Mouse (Mus musculus) hindbrain, embryonic 15.5 days (tissue): Measurements from ENCODE around the gene Rpn1. TPM values are rescaled to one million over a fixed set of nuclear protein-coding genes. Genes with fewer than 3 reads are reported as not detected.

Experiments used
- ATAC-seq: fragments of 200-750 bp; cut with Nextera tagmentation; 2 replicates; pipeline ENCODE4 v1.8.0; 2017; ENCODE audit warnings: low read depth, moderate number of reproducible peaks, moderate TSS enrichment; ENCODE audit not compliant: low FRiP score
- H3K27ac ChIP-seq: fragments of 300-500 bp; sonication (generic); replicated peaks from 2 replicates; pipeline ENCODE4 v1.5.1; 2015; ENCODE audit warnings: mild to moderate bottlenecking, inconsistent platforms
- H3K27me3 ChIP-seq: fragments of 300-500 bp; sonication (generic); 2 replicates; pipeline ENCODE4 v1.6.1; 2015; ENCODE audit warnings: control low read depth, inconsistent platforms
- H3K36me3 ChIP-seq: fragments of 300-500 bp; sonication (generic); 2 replicates; pipeline ENCODE4 v1.6.1; 2015; ENCODE audit warnings: control low read depth, inconsistent platforms
- H3K4me1 ChIP-seq: fragments of 300-500 bp; sonication (generic); replicated peaks from 2 replicates; pipeline ENCODE4 v1.6.1; 2015; ENCODE audit warnings: control low read depth, inconsistent platforms
- H3K4me2 ChIP-seq: fragments of 300-500 bp; sonication (generic); 2 replicates; pipeline ENCODE4 v1.6.1; 2015; ENCODE audit warnings: moderate library complexity, mild to moderate bottlenecking, inconsistent platforms
- H3K4me3 ChIP-seq: fragments of 300-500 bp; sonication (generic); 2 replicates; pipeline ENCODE4 v1.5.1; 2015; ENCODE audit warnings: mild to moderate bottlenecking, inconsistent platforms
- H3K9ac ChIP-seq: fragments of 300-500 bp; sonication (generic); 2 replicates; pipeline ENCODE4 v1.6.1; 2015; ENCODE audit warnings: inconsistent platforms
- H3K9me3 ChIP-seq: fragments of 300-500 bp; sonication (generic); 2 replicates; pipeline ENCODE4 v1.6.1; 2016; ENCODE audit warnings: control low read depth, inconsistent platforms
- whole genome bisulfite sequencing: fragments of 180-500 bp; shearing (Covaris S2); methylation state at CpG from one replicate; pipeline ENCODE4 v1.1.7; 2015; 5-methylcytosine and 5-hydroxymethylcytosine counted together
- polyA plus RNA-seq: library from polyadenylated mRNA; unstranded; fragments of >200 nt; fragmentation: Nextera tagmentation; extraction: Ambion mirVana; gene quantifications from 2 replicates; pipeline ENCODE4 v1.2.1, GENCODE M21; 2015

The Rpn1 gene
- polyA plus RNA-seq, 1 experiment from 2014 or later: 305 TPM

DNA sequence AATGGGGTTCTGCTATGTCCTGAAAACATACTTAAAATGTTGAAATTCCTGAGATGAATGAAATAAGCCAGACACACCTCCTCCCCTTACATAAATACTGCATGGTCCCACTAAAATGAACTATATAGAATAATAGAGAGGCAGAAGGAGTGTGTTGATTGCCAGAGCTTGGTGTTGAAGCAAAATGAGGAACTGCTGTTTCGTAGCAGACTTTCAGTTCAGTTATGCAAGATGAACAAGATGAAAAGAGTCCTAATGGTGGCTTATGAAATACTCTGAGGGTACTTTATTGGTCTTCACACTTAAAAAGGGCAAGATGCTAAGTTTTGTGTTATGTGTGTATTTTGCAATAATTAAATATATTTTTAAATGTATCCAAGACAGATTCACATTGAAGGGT is 15.5 kb upstream of the Rpn1 start:
- H3K36me3 ChIP-seq: no peaks in the 10 kb centered on the region
- peaks cover 11% of the 10 kb centered on the region; the same call in 1 of the 2 replicates for H3K27me3 ChIP-seq
- ATAC-seq: no peak
- H3K4me3 ChIP-seq: no peak overlapping the region
- no peak overlapping the region for H3K4me2 ChIP-seq
- no peak overlapping the region for H3K9ac ChIP-seq
- no peak overlapping the region for H3K27ac ChIP-seq
- WGBS: 83% methylated on average over 1 of the region's 1 CpGs
- H3K9me3 ChIP-seq: no peaks in the 10 kb centered on the region
- no peaks in the 10 kb centered on the region for H3K4me1 ChIP-seq

GRCm38 (mm10) chr6:88070468-88070867 is 13.8 kb upstream of the Rpn1 start:
- peaks cover 11% of the 10 kb centered on the region; the same call in 1 of the 2 replicates for H3K27me3 ChIP-seq
- no peak overlapping the region for H3K9ac ChIP-seq
- H3K4me3 ChIP-seq: no peak overlapping the region
- no peaks in the 10 kb centered on the region for H3K36me3 ChIP-seq
- no peaks in the 10 kb centered on the region for H3K9me3 ChIP-seq
- no peak for ATAC-seq
- H3K4me2 ChIP-seq: no peak overlapping the region
- H3K4me1 ChIP-seq: peaks cover 1% of the 10 kb centered on the region
- WGBS: 80% methylated on average over 6 of the region's 6 CpGs
- H3K27ac ChIP-seq: no peak overlapping the region

DNA sequence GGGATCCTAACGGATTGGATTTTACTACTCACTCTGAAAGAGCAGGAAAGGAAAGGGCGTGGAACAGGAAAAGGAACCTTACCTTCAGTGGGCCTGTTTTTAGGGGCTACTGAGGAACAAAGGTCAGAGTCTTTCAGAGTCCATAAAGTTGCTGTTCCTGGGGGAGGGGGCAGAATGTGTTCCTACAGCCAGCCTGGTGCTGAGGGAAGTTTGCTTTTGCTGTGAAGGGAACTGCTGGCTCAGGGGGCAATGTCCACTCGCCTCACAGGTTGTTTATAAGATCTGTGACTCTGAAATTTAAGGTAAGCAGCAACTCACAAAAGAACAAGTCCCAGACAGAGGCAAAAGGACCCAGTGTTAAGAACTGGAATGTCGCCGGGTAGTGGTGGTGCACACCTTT is 13.1 kb upstream of the Rpn1 start:
- no peaks in the 10 kb centered on the region for H3K9me3 ChIP-seq
- H3K27me3 ChIP-seq: peaks cover 11% of the 10 kb centered on the region; the same call in 1 of the 2 replicates
- H3K4me1 ChIP-seq: peaks cover 6% of the 10 kb centered on the region
- H3K4me3 ChIP-seq: no peak overlapping the region
- ATAC-seq: no peak
- no peak overlapping the region for H3K4me2 ChIP-seq
- no peaks in the 10 kb centered on the region for H3K36me3 ChIP-seq
- H3K9ac ChIP-seq: no peak overlapping the region
- no peak overlapping the region for H3K27ac ChIP-seq
- 79% methylated on average over 5 of the region's 5 CpGs for WGBS

- peak overlapping the region; percentile 86 for H3K4me2 ChIP-seq
- ATAC-seq: peak; percentile 98
- peaks cover 9% of the 10 kb centered on the region; the same call in 1 of the 2 replicates for H3K27me3 ChIP-seq
- no peaks in the 10 kb centered on the region for H3K9me3 ChIP-seq
- WGBS: 4% methylated on average over 32 of the region's 32 CpGs
- peak overlapping the region; percentile 93 for H3K27ac ChIP-seq
- H3K36me3 ChIP-seq: no peaks in the 10 kb centered on the region
- H3K4me3 ChIP-seq: peak overlapping the region; percentile 50
- H3K9ac ChIP-seq: peak overlapping the region; percentile 65
- peaks cover 6% of the 10 kb centered on the region for H3K4me1 ChIP-seq
These were observed 9.3 kb upstream of the Rpn1 start for GRCm38 (mm10) chr6:88074752-88075554.

DNA sequence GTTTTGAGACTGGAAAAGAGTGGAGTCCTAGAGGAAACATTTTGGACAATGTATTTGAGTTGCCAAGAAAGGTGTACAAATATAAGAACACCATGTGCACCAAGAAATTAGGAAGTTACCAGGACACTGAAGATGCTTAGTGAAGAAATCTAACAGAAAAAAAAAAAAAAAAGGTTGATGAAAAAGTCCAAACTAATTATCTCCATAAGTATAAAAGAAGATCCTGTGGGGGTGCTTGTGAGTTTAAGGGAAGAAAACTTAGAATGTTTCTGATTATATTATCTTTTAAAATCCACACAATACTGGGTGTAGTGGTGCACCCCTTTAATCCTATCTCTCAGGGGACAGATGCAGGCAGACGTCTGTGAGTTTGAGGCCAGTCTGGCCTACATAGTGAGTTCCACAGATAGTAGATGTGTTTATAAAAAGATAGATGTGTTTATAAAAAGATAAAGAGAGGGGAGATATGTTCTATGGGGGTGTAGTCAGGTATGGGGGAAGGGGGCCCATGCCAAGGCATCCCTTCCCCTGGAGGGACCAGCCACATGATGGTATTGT is 8.2 kb upstream of the Rpn1 start:
- ATAC-seq: no peak
- Histone ChIP-seq H3K36me3 (no peaks in the 10 kb centered on the region), H3K4me2 (peak overlapping the region; percentile 86), H3K4me3 (no peak overlapping the region), H3K9me3 (no peaks in the 10 kb centered on the region), H3K27ac (no peak overlapping the region), H3K9ac (no peak overlapping the region), H3K4me1 (peaks cover 6% of the 10 kb centered on the region), H3K27me3 (0 out of 2 replicates have a peak, but pooled peaks cover 8% of the 10 kb centered on the region)
- 91% methylated on average over 1 of the region's 1 CpGs for WGBS

- 90% methylated on average over 7 of the region's 7 CpGs for WGBS
- no peak for ATAC-seq
- H3K4me1 ChIP-seq: peaks cover 25% of the 10 kb centered on the region
These were observed 1.2 kb upstream of the Rpn1 start for GRCm38 (mm10) chr6:88083095-88083494.

GRCm38 (mm10) chr6:88083672-88084071 is 610 bp upstream of the Rpn1 start:
- H3K27me3 ChIP-seq: 0 out of 2 replicates have a peak, but pooled peaks cover 2% of the 10 kb centered on the region
- peak; percentile 10; the same call in 1 of the 2 replicates for ATAC-seq
- H3K27ac ChIP-seq: no peak overlapping the region
- H3K4me2 ChIP-seq: peak overlapping the region; percentile 94
- peaks cover 25% of the 10 kb centered on the region for H3K4me1 ChIP-seq
- H3K4me3 ChIP-seq: peak overlapping the region; percentile 99
- H3K36me3 ChIP-seq: no peaks in the 10 kb centered on the region
- H3K9me3 ChIP-seq: no peaks in the 10 kb centered on the region
- WGBS: 74% methylated on average over 3 of the region's 3 CpGs
- no peak overlapping the region for H3K9ac ChIP-seq

More at GRCm38 (mm10) chr6:88083095-88083494, 1.2 kb upstream of the Rpn1 start:
- Histone ChIP-seq H3K36me3 (no peaks in the 10 kb centered on the region), H3K27me3 (0 out of 2 replicates have a peak, but pooled peaks cover 2% of the 10 kb centered on the region), H3K9me3 (no peaks in the 10 kb centered on the region), H3K4me3 (no peak overlapping the region), H3K9ac (no peak overlapping the region), H3K27ac (no peak overlapping the region), H3K4me2 (no peak overlapping the region)

- Histone ChIP-seq H3K9ac (no peak overlapping the region), H3K27ac (no peak overlapping the region), H3K4me3 (no peak overlapping the region), H3K27me3 (no peaks in the 10 kb centered on the region), H3K9me3 (no peaks in the 10 kb centered on the region), H3K36me3 (peaks cover 35% of the 10 kb centered on the region), H3K4me1 (peaks cover 21% of the 10 kb centered on the region), H3K4me2 (no peak overlapping the region)
- no peak for ATAC-seq
- 77% methylated on average over 1 of the region's 1 CpGs for WGBS
These were observed 4.7 kb downstream of the Rpn1 start for GRCm38 (mm10) chr6:88088971-88089370.

DNA sequence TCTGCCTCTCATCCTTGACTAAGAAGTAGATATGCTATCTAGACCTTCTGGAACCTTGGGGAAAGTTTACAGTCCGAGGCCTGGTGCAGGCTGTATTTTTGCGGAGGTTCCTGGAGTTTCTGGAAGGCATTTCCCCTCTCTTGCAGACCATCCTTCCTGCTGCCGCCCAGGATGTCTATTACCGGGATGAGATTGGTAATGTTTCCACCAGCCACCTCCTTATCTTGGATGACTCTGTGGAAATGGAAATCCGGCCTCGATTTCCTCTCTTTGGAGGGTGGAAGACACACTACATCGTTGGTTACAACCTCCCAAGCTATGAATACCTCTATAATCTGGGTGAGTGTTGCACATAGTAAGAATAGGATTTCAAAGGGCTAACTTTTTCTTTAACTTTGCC is 11.1 kb downstream of the Rpn1 start:
- no peaks in the 10 kb centered on the region for H3K4me1 ChIP-seq
- WGBS: 92% methylated on average over 7 of the region's 7 CpGs
- H3K27me3 ChIP-seq: no peaks in the 10 kb centered on the region
- H3K36me3 ChIP-seq: peaks cover 83% of the 10 kb centered on the region
- no peak overlapping the region for H3K4me2 ChIP-seq
- H3K4me3 ChIP-seq: no peak overlapping the region
- no peak overlapping the region for H3K9ac ChIP-seq
- H3K27ac ChIP-seq: no peak overlapping the region
- no peak for ATAC-seq
- no peaks in the 10 kb centered on the region for H3K9me3 ChIP-seq

- Histone ChIP-seq H3K4me3 (no peak overlapping the region), H3K4me1 (peaks cover 14% of the 10 kb centered on the region), H3K4me2 (no peak overlapping the region), H3K27ac (no peak overlapping the region), H3K9me3 (no peaks in the 10 kb centered on the region), H3K9ac (no peak overlapping the region), H3K36me3 (peaks cover 62% of the 10 kb centered on the region), H3K27me3 (no peaks in the 10 kb centered on the region)
- ATAC-seq: no peak
- 93% methylated on average over 6 of the region's 6 CpGs for WGBS
These were observed 17.8 kb downstream of the Rpn1 start for GRCm38 (mm10) chr6:88102096-88102495.

GRCm38 (mm10) chr6:88105783-88106611 is 21.7 kb downstream of the Rpn1 start:
- H3K36me3 ChIP-seq: peaks cover 30% of the 10 kb centered on the region
- peak overlapping the region; percentile 36; the same call in 1 of the 2 replicates for H3K9ac ChIP-seq
- H3K27me3 ChIP-seq: no peaks in the 10 kb centered on the region
- 9% methylated on average over 32 of the region's 32 CpGs for WGBS
- peak overlapping the region; percentile 54 for H3K4me2 ChIP-seq
- peaks cover 14% of the 10 kb centered on the region for H3K4me1 ChIP-seq
- ATAC-seq: peak; percentile 91
- peak overlapping the region; percentile 81 for H3K27ac ChIP-seq
- H3K4me3 ChIP-seq: peak overlapping the region; percentile 21
- no peaks in the 10 kb centered on the region for H3K9me3 ChIP-seq
